Mouse (Mus musculus) cerebellum, postnatal 36 days (tissue): ENCODE results near the gene Tnfaip3.

Experiments
- DNase-seq, 2 experiments: peaks; one replicate each; pipeline ENCODE4 v3.0.0; 2021 to 2022; ENCODE audit warnings: mixed read lengths in 2 of 2

The Tnfaip3 gene

DNA sequence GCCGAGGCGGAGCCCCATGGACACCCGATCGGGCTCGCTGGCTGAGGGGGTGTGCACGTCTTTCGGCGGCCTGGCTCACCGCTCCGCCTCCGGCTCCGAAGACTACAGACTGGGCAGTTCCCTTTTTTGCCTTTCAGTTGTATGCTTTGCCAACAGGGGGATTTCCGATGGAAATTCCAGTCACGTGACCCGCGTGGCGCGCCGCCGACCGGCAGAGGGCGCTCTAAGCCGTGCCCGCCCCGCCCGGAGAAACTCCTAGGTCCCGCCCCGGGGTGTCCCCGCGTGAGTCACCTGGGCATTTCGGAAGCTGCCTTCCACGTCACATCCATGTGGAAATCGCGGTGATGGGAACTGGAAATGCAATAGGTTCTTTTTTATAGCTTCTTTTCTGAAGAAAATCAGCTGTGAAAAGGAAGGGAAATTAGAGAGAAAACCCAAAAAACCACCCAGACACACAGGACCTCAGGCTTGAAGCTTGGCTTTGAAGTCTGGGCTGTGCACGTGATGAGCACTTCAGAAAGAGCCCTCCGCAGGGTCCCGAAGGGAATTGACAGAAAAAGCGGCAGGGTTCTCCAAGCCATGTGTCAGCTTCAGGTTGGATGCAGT lies at the start of gene Tnfaip3:
TSS of gene Tnfaip3 (minus strand) at position 401 of the 606 bp plus-strand sequence.
- peak; percentile 97 for DNase-seq

DNA sequence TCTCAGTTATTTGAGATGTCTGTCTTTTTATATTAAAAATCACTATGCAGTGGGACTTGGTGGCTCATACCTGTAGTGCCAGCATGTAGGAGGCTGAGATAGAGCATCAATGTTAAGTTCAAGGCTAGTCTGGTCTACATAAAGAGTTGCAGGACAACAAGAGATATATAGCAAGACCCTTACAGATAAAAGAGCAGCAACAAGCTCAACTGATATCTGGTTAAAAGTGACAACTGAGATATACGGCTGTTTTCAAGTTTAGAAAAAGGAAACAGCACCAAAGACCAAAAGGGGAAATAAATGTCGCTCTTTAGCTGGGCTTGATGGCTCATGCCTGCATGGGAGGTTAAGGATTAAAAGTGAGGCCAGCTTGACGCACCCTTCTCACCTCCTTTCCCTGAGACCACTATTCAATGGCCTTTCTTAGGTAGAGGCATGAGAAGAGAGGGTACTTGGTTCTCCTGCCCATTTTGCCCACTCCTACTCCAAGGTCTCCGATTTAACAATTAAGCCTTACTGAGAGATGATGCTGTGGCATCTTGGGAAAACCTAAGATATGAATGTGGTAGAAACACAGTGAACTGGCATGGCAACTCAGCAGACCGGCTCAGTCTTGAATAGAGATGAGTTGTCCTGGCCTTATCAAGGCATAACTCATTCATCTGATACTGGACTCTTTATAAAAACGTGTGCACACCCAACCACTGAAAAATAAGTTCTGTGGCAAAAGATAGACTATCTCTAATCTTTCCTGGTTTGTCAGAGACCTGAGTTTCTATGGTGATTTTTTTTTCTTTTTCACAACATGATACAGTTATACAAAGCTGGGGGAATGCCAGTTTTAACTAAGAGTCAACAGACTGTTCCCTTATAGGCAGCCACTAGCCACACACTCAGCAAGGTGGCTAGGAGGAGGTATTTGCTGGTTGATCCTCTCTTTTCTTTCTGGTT lies 49.5 kb upstream of the Tnfaip3 start:
- DNase-seq, result no peak

DNA sequence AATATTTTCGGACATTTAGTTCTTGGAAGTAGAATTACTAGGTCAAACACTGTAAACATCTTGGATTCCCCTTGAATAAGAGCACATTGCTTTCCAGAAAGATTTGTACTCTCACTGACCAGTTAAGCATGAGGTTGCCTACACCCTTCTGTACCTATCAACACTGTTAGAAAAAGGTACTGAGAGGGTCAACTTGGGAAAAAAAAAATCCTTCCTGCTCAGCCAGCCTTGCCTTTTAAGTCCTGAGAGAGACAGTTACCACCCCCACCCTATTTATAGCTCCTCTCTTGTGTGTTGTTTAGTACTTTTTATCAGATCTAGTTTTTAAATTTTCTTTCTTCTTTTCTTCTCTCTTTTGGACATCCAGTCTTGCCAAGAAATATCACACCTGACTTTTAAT lies 48.2 kb upstream of the Tnfaip3 start:
- no peak for DNase-seq

DNA sequence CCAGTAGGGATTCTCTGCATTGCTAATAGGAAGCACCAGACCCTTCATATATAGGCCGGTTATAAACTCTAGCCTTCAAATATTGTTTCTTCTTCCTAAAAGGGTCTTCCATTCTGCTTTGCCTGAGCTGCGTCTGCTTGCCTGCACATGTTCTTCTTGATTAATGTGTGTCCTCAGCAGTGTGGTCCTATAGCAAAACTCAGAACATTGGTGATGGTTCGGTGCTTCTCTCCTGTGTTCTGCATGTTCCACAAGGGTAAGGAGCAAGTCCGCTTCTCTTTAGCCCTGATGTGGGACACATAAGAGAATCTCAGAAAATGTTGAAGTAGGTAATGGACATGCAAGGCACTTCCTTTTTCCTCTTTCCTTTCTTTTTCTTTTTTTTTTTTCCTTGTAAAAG lies 47.8 kb upstream of the Tnfaip3 start:
- DNase-seq, result no peak

DNA sequence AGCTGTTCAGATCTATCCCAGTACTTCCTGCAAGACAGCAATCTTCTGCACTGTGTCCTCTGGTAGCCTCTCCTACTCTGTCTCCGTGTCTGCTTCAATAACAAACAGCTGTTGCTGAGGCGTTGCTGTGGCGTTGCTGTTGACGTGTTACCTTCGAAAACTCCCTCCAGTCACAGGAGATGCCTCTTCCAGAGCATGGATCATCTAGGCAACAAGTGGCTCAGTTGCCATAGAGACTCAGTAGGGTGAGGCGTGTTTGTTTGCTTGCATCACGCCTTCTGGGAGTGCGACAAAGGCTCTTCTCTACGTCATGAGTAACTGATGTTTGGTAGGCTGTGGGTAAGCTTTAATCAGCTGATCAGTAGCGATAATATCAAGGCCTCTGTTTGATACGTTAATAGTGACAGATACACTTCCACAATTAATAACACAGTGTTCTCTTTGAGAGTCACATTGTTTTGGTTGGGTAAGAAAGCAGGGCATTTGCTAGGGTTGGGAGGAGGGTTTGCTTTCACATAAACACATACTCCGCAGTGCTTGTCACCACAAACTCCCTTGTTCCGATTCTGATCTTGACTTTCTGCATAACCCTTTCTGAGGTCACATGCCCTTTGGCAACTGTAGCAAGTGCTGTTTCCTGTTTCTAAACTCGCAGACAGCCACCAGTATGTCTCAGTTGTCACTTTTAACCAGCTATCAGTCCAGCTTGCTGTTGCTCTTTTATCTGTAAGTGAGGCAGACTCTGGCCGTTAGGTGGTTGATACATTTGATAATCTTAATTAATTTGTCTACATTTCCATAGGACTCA lies 46.8 kb upstream of the Tnfaip3 start:
- DNase-seq, result no peak

DNA sequence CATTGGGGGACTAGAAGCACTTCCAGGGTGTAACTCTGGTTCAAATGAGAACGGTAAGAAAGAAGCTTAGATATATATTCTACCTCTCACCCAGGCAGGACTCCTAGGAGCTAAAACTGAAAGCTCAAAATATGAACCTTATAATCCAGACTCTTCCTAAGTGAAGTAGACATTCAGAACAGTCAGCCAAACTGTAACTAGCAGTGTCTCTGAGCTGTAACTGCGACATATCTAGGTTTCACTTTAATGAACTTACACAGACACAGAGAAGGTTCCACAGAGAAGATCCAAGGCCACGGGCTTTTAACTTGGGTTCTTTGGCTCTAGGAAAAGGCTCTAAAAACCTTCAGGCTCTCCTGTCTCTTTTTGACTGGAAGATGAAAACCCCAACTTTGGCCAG lies 45.7 kb upstream of the Tnfaip3 start:
- no peak for DNase-seq

DNA sequence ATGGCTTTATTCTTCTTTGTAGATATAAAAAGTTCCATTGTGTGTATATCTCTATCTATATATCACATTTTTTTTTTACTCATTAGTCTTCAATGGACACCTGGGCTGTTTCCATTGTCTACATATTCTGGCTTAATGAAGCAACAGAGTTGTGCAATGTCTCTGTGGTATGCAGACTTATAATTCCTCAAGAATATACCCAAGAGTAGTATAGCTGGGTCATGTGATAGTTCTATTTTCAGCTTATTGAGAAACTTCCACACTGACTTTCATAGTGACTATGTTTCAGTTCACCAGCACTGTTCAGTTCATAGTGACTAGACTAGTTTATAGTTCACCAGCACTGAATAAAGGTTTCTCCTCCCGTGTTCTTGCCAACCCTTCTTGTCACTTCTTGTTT lies 38.1 kb upstream of the Tnfaip3 start:
- DNase-seq, result no peak

DNA sequence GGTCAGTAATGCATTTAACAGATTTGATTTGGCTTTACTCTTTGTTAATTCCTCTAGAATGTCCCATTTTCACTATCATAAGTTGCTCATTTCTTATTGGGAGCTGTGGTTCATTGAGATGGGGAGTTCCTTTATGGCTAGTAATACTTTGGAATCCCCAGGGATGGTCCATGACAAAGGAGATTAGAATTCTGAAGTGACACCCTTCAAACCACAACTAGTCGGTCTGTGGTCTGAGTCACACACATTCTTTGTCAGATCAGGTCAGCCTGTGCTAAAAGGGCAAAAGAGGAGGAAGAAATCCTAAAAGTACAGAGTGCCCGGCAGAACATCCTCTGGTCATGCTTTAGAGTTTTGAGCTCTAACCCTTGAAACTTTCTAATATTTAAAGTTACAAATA lies 30.5 kb upstream of the Tnfaip3 start:
- no peak for DNase-seq

DNA sequence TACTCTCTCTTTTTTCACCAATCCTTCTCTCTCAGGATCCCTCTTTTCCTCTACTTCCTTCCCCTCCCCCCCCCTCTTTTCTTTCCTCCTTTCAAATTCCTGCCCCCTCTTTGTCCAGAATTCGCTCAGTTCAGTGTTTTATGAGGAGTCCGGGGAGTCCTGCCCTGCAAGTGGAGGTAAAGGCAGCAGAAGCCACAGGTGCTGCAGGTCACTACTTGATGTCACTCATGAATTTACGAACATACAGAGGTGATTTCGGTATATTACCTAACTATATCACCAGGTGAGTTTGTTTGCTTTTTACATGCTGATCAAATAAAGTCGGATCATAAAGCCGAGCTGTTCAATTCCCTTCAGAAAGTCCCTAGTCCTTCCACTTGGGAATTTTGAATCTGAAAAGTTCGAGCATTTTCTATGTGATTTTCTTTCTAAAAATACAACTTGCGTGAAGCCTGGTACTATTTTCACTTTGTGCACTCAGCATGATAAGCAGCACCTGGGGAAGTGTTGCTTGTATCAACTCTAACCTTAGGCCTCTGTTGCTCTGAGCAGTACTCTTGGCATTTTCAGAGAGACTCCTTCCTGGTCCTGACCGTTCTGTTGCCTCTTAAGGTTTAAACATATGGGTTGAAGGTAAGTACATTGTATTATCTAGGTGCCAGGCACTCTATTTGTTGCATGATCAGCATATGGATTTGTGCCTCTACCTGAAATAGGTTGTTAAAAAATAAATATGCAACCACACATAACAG lies 29.5 kb upstream of the Tnfaip3 start:
- no peak for DNase-seq

DNA sequence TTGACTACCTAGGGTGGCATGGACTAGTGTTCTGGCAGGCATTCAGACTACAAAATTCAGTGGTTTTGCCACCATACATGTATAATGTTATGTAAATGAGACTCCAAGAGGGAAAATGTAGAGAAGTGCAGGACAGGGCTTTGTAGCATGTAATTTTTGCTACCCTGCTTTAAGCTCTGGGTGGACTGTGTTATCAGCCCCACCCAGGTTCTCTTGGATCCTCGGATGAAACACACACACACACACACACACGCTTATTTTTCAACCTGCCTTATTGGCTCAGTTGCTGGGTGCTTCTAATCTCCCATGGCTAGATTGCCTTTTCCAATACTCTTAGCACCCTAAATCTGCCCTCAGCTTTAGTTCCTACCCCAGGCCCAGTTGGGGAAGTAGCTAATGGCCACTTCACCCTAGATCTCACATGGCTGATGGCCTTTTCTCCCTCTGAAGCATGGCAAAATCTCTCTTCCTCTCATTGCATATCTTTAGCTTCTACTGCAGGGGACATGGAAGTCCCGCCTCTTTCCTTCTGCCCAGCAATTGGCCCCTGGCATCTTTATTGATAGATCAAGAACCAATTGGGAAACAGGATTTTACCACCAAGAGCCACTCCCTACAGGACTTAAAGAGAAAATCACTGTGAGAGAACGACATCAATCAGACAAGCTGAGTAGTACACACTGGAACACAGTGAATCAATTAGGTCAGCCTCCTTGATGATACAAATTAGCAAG lies 28.2 kb upstream of the Tnfaip3 start:
- DNase-seq, result no peak

DNA sequence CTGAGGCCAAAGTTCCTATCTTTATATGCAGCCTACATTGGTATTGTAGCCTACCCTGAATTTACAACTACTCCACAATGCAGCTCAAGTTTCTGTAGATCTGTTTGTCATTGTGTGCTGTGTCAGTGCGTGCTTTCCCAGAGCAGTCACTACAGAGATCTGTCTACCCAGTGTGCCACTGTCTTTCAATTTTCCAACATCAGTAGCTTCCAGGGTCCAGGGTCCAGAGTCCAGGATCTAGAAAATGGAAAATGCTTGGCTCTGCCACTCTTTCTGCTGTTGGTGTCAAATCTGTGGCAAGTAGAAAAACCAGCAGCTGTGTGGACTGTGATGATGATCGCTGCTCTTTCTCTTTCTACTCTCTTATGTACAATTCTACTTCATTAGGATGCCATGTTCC lies 24.7 kb upstream of the Tnfaip3 start:
- no peak for DNase-seq

DNA sequence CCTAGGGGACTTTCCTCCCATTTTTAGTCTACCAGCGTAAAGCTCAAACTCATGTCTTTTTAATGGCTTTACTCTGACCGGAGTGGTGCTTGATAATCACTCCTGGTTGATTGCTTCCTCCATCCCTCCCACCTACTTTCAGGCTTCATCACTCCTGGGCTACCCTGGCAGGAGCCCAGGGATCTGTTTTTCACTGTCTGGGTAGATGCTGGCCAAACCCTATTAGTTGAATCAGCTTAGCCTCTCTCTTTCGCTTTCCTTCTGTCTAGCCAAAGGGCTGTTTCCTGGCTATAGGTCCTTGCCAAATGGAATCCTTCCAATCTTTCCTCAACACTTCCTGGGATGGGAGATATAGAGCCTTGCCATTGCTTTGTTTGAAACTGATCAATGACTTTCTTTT lies 19.3 kb upstream of the Tnfaip3 start:
- no peak for DNase-seq

DNA sequence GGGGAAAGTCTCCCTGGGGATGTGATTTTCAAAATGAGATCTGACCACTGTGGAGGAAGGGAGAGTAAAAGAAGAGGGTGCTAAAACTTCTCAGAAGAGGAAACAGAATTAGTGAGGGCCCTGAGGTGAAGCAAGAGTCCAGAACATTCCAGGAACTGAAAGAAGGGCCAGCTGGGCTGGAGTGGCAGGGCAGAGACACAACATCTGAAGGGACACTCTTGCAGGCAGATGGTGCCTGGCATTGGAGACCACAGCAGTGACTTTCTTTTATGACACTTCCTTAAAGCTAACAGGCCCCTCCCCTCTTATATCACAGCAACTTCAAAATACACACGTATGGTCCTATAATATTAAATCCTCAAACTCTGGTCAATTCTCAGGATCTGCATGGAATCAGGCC lies 18.2 kb upstream of the Tnfaip3 start:
- DNase-seq, result no peak

DNA sequence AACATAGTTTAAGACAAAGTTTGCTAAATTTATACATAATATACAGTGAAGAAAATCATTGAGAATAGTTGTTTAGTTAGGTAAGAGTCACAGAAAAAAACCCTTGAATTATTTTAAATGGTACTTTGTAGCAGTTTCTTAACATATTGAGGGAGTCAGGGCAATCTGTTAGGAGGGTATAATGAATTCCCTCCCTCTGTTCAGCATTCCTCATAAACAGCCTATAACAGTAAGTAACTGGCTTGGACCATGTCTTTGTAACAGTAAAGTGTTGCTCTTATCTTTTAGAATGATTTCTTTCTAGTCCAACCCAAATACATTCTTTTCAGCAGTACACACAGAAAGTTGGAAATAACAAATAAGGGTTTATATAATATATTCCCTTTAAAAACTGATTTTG lies 16.4 kb upstream of the Tnfaip3 start:
- no peak for DNase-seq

DNA sequence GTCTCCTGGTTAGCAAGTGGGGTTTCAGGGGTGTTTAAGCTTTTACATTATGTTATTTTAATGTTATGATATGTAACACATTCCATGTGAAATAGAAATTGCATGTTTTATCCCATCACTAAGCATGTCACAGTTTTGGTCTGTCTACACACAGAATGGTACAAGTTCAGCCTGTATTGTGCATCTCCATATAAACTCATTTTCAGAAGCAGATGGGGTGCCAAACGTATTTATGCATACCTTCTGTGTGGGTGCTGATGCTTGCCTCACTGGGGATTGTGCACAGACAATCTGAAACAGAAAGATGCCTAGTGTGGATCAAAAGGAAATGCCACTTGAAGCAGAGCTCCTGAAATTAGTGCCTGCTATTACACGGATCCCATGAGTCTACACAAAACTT lies 15.2 kb upstream of the Tnfaip3 start:
- no peak for DNase-seq

DNA sequence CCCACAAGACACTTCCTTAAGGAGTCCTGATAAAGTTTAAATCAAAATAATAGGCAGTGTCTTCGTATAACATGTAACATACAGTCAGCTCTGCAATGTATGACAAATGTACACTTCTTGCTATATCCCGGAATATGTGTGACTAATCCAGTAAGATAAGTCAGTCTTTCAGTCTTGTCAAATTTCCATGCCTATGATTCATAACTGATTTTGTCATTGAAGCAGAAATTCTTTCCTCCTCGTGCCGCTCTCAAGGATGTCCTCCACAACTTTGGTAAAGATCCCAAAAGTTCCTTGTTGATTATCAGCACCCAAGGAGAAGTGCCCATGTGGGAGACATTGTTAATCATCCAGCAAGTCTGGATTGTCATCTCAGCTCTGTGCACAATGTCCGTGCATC lies 11.3 kb upstream of the Tnfaip3 start:
- DNase-seq, result no peak

DNA sequence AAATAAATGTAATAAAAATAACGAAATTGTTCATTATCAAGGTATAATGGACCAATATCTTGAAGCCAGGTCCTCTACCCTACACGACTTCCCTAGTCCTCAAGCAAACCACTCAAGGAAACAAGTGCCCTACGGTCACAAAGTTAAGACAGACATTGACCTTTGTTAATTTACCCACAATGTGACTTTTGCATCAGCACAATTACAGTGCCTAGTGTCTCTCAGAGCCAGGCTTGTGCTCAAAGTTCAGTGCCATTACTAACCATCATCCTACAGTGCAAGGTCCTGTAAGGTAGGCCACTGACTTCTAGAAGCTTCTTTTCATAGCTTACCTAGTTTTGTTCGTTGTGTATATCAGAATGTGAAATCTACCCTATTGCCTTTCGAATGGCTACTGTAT lies 8.9 kb upstream of the Tnfaip3 start:
- DNase-seq, result no peak

DNA sequence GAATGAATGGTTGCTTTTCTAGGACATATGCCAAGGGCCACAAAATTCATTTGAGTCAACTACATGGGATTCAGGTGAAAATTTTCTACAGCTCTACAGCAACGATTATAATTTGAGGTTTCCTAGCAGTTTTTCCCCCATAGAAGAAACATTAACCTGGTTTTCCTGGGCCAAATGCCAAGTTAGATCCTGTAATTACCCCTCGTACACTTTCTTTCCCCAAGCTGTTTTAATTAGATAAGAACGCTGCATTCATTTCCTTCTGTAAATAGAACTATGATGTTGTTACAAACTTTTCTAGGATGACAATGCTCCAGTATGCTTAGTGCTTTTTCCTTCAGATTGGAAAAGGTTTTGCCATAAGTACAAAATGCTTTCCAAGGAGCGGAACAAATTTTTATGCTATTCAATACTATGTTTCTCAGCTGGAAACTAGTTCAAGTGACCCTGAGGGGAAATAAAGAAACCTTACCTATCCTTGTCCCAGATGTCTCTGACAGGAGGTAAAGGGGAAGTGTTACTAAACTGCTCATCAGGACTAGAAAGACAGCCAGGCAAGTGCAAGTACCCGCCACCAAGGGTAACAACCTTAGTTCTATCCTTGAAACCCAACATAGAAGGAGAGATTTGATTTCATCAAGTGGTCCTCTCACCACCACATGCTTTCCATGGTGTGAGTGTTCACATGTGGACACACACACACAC lies 8.3 kb upstream of the Tnfaip3 start:
- DNase-seq, result no peak

DNA sequence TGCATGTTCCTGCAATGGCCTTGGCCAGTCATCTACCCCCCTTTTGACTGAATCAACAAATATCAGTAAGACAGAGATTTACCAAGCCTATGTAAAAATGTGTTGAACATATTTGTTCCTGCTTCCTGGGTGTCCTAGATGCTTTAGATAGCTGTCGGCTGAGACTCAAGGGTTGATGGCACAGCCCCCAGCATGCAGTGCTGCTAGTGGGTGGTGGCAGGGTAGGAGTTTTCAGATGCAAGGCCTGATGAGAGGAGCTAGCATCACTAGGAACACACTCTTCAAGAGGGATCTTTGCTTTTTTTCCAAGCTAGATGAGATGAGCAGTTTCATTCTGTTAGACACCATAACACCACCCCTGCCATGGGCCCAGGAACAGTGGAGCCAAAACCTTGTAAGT lies 6.8 kb upstream of the Tnfaip3 start:
- no peak for DNase-seq

DNA sequence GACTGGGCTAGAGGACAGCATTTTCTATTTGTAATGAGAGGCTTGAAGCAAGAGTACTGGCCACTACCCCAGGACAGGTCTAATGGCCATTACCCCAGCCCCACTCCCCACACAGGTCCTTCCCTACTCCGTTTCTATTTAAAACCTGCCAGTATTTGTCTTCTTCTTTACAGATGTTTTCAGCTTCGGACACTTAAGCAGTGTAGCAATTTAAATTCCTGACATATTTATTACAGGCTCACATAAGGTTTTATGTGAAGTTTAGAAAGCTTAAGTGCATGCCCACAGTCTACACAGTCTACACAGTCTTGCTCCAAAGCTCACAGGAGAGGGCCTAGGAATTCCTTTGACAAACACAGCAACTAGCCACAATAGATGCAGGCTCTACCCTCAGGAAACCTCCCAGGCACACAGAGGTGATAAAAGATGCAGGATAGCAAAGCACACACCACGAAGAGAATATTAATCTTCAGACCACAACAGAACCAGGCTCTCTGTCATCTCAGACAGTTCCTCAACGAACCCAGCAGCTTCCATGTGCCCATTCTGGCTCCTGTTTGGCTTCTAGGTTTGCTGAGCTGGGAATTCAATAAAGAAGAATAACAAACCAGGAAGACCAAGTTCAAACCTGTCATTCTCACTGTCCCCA lies 1.5 kb upstream of the Tnfaip3 start:
- DNase-seq, result no peak
